Mouse (Mus musculus): ENCODE measurements around the gene Wdr48. TPM values are rescaled to one million over a fixed set of nuclear protein-coding genes. Genes with fewer than 3 reads are reported as not detected.

The Wdr48 gene
- polyA plus RNA-seq, 1 experiment = 16.8 TPM

GRCm38 (mm10) chr9:119853071-119853846, 41.4 kb upstream of the Wdr48 start:
- TF ChIP-seq MYOG (IDR thresholded peaks at IDR 0.05; ENCODE audit: control insufficient read depth, extremely low read depth, insufficient read length) (no peak), CEBPB (IDR thresholded peaks at IDR 0.05; ENCODE audit: low read depth) (no peak), MYOD1 (IDR thresholded peaks at IDR 0.05; ENCODE audit: control insufficient read depth, insufficient read length, low read depth) (no peak), FOSL1 (IDR thresholded peaks at IDR 0.05; ENCODE audit: insufficient read depth, low read length, poor library complexity, severe bottlenecking) (no peak), MAX (IDR thresholded peaks at IDR 0.05) (no peak), CTCF (IDR thresholded peaks at IDR 0.05; ENCODE audit: control insufficient read depth, insufficient read depth, insufficient read length) (no peak), USF1 (IDR thresholded peaks at IDR 0.05; ENCODE audit: low read depth) (no peak)
- H3ac ChIP-seq (ENCODE audit: control insufficient read depth, insufficient read length, low read depth) = no peak overlapping the region
- H3K79me2 ChIP-seq (ENCODE audit: control insufficient read depth, insufficient read depth) = no peaks in the 10 kb centered on the region
- no peaks in the 10 kb centered on the region for H3K36me3 ChIP-seq (ENCODE audit: control insufficient read depth, insufficient read depth)
- no peaks in the 10 kb centered on the region for H3K79me3 ChIP-seq (ENCODE audit: low read depth)
- H3K4me3 ChIP-seq (ENCODE audit: insufficient read depth, poor library complexity, severe bottlenecking) = no peak overlapping the region
- H3K27me3 ChIP-seq (ENCODE audit: control insufficient read depth, insufficient read depth, insufficient read length) = peaks cover 10% of the 10 kb centered on the region

- no peaks in the 10 kb centered on the region for H3K79me3 ChIP-seq (ENCODE audit: low read depth)
- H3K79me2 ChIP-seq (ENCODE audit: control insufficient read depth, insufficient read depth) = no peaks in the 10 kb centered on the region
- no peaks in the 10 kb centered on the region for H3K36me3 ChIP-seq (ENCODE audit: control insufficient read depth, insufficient read depth)
- H3K4me3 ChIP-seq (ENCODE audit: insufficient read depth, poor library complexity, severe bottlenecking) = no peak overlapping the region
- H3ac ChIP-seq (ENCODE audit: control insufficient read depth, insufficient read length, low read depth) = no peak overlapping the region
- H3K27me3 ChIP-seq (ENCODE audit: control insufficient read depth, insufficient read depth, insufficient read length) = peaks cover 4% of the 10 kb centered on the region
- TF ChIP-seq CEBPB (IDR thresholded peaks at IDR 0.05; ENCODE audit: low read depth) = no peak
- TF ChIP-seq MYOG (IDR thresholded peaks at IDR 0.05; ENCODE audit: control insufficient read depth, extremely low read depth, insufficient read length) = no peak
- TF ChIP-seq FOSL1 (IDR thresholded peaks at IDR 0.05; ENCODE audit: insufficient read depth, low read length, poor library complexity, severe bottlenecking) = no peak
- no peak for TF ChIP-seq CTCF (IDR thresholded peaks at IDR 0.05; ENCODE audit: control insufficient read depth, insufficient read depth, insufficient read length)
- TF ChIP-seq USF1 (IDR thresholded peaks at IDR 0.05; ENCODE audit: low read depth) = no peak
- no peak for TF ChIP-seq MYOD1 (IDR thresholded peaks at IDR 0.05; ENCODE audit: control insufficient read depth, insufficient read length, low read depth)
- TF ChIP-seq MAX (IDR thresholded peaks at IDR 0.05) = no peak
Measured at GRCm38 (mm10) chr9:119854170-119854569, 40.5 kb upstream of the Wdr48 start.

- Histone ChIP-seq H3K27me3 (ENCODE audit: control insufficient read depth, insufficient read depth, insufficient read length) (no peaks in the 10 kb centered on the region), H3K79me3 (ENCODE audit: low read depth) (no peaks in the 10 kb centered on the region), H3ac (ENCODE audit: control insufficient read depth, insufficient read length, low read depth) (no peak overlapping the region), H3K79me2 (ENCODE audit: control insufficient read depth, insufficient read depth) (no peaks in the 10 kb centered on the region), H3K4me3 (ENCODE audit: insufficient read depth, poor library complexity, severe bottlenecking) (no peak overlapping the region), H3K36me3 (ENCODE audit: control insufficient read depth, insufficient read depth) (no peaks in the 10 kb centered on the region)
- no peak for TF ChIP-seq MYOG (IDR thresholded peaks at IDR 0.05; ENCODE audit: control insufficient read depth, extremely low read depth, insufficient read length)
- no peak for TF ChIP-seq MYOD1 (IDR thresholded peaks at IDR 0.05; ENCODE audit: control insufficient read depth, insufficient read length, low read depth)
- TF ChIP-seq USF1 (IDR thresholded peaks at IDR 0.05; ENCODE audit: low read depth) = no peak
- TF ChIP-seq FOSL1 (IDR thresholded peaks at IDR 0.05; ENCODE audit: insufficient read depth, low read length, poor library complexity, severe bottlenecking) = no peak
- no peak for TF ChIP-seq MAX (IDR thresholded peaks at IDR 0.05)
- no peak for TF ChIP-seq CTCF (IDR thresholded peaks at IDR 0.05; ENCODE audit: control insufficient read depth, insufficient read depth, insufficient read length)
- TF ChIP-seq CEBPB (IDR thresholded peaks at IDR 0.05; ENCODE audit: low read depth) = no peak
Measured at GRCm38 (mm10) chr9:119887144-119887901, 7.4 kb upstream of the Wdr48 start.

- H3K27me3 ChIP-seq (ENCODE audit: control insufficient read depth, insufficient read depth, insufficient read length) = no peaks in the 10 kb centered on the region
- no peaks in the 10 kb centered on the region for H3K36me3 ChIP-seq (ENCODE audit: control insufficient read depth, insufficient read depth)
- H3K79me2 ChIP-seq (ENCODE audit: control insufficient read depth, insufficient read depth) = no peaks in the 10 kb centered on the region
- TF ChIP-seq MAX (IDR thresholded peaks at IDR 0.05) (no peak), MYOG (IDR thresholded peaks at IDR 0.05; ENCODE audit: control insufficient read depth, extremely low read depth, insufficient read length) (no peak), CEBPB (IDR thresholded peaks at IDR 0.05; ENCODE audit: low read depth) (no peak)
- H3K79me3 ChIP-seq (ENCODE audit: low read depth) = no peaks in the 10 kb centered on the region
- no peak overlapping the region for H3ac ChIP-seq (ENCODE audit: control insufficient read depth, insufficient read length, low read depth)
- no peak overlapping the region for H3K4me3 ChIP-seq (ENCODE audit: insufficient read depth, poor library complexity, severe bottlenecking)
Measured at GRCm38 (mm10) chr9:119888843-119889246, 5.8 kb upstream of the Wdr48 start.

- H3K79me3 ChIP-seq (ENCODE audit: low read depth) = no peaks in the 10 kb centered on the region
- H3K27me3 ChIP-seq (ENCODE audit: control insufficient read depth, insufficient read depth, insufficient read length) = no peaks in the 10 kb centered on the region
- H3K4me3 ChIP-seq (ENCODE audit: insufficient read depth, poor library complexity, severe bottlenecking) = no peak overlapping the region
- H3K36me3 ChIP-seq (ENCODE audit: control insufficient read depth, insufficient read depth) = no peaks in the 10 kb centered on the region
- no peaks in the 10 kb centered on the region for H3K79me2 ChIP-seq (ENCODE audit: control insufficient read depth, insufficient read depth)
- no peak for TF ChIP-seq MAX (IDR thresholded peaks at IDR 0.05)
- TF ChIP-seq CTCF (IDR thresholded peaks at IDR 0.05; ENCODE audit: control insufficient read depth, insufficient read depth, insufficient read length) = no peak
- no peak for TF ChIP-seq USF1 (IDR thresholded peaks at IDR 0.05; ENCODE audit: low read depth)
- no peak for TF ChIP-seq FOSL1 (IDR thresholded peaks at IDR 0.05; ENCODE audit: insufficient read depth, low read length, poor library complexity, severe bottlenecking)
- no peak for TF ChIP-seq MYOG (IDR thresholded peaks at IDR 0.05; ENCODE audit: control insufficient read depth, extremely low read depth, insufficient read length)
- no peak for TF ChIP-seq CEBPB (IDR thresholded peaks at IDR 0.05; ENCODE audit: low read depth)
- TF ChIP-seq MYOD1 (IDR thresholded peaks at IDR 0.05; ENCODE audit: control insufficient read depth, insufficient read length, low read depth) = no peak
- no peak overlapping the region for H3ac ChIP-seq (ENCODE audit: control insufficient read depth, insufficient read length, low read depth)
Measured at GRCm38 (mm10) chr9:119889446-119889845, 5.2 kb upstream of the Wdr48 start.

Measured in C2C12 (cell line).